Mouse (Mus musculus): ENCODE results near the gene Cerkl.

Gene Cerkl

DNA sequence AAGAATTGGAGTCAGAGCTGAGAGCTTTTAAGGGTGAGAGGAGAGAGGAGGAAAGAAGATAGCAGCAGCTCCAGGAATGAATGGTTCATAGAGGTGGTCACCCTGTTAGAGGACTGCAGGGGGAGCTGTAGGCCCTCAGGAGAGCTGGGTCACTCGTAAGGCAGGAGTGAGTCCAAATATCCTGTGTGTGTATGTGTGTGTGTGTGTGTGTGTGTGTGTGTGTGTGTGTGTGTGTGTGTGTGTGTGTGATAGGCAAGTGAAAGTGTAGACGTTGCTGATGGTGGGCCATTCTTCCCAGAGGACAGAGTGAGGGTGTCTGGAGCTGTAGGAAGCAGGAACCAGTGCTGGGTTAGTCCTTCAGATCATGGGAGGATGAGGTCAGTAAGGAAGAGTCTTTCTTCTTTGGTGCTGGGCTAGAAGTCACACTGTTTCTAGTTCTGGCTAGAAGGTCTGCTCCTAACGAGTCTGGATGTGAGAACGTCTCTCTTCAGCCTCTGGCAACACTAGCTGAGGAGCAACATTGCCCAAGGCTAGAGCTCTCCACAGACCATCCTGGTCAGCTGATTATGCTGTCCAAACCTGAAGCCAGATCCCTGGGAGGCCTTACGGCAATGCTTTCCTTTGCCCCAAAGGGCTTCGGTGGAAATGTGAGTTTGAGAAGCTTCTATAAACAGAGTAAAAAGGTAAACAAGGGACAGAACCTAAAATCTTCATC is 83.9 kb downstream of the Cerkl start:
- DNase-seq (ENCODE audit: extremely low spot score, low spot score), result no peak

DNA sequence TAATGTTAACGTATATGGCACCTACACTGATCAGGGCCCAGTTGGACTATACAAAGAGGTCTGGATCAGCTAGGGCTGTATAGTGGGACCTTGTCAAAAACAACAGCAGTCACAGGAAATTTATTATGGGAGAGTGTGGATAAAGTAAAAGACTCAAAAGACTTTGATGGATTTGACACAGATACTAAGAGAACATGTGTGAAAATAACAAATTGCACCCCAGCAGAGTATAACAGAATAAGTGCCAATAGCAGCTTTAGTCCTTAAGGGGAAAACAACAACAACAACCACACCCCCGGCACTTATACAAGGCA is 84.5 kb downstream of the Cerkl start:
- DNase-seq (ENCODE audit: extremely low spot score, low spot score), result no peak

DNA sequence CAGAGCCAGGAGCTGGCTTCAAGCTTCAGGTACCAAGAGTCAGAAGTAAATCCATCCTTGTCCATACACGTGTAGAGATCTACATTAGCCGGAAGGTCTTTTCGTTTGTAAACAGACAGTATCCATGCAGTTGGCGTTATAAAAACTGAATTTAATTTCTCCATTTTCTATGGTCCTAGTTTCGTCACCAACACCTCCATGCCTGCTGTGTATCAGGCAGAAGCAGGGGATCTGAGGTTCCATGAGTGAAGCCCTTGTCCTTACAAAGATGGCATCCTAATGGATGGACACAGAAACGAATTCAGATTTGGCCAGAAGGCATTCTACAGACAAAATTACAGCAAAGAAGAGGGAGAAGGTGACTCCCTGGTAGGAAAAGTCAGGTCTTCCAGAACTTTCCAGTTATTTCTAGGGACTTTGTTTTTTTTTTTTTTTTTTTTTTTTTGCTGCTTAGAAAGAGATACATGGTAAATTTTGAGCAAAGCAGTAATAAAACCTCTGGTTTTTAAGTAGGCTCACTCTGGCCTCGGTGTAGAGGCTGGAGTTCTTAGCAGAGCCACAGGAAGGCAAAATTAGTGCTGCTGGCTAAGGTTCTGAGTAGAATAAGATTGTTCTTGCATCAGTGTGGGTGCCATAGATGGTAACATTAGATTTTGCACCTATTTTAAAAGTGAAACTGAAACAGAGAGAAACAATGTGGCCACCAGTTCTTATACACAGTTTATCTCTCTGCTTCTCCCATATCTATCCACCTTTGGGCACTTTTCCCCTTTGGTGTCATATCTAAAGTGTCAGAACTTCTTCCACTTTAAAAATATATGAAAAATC is 85.0 kb downstream of the Cerkl start:
- DNase-seq (ENCODE audit: extremely low spot score, low spot score), result no peak

DNA sequence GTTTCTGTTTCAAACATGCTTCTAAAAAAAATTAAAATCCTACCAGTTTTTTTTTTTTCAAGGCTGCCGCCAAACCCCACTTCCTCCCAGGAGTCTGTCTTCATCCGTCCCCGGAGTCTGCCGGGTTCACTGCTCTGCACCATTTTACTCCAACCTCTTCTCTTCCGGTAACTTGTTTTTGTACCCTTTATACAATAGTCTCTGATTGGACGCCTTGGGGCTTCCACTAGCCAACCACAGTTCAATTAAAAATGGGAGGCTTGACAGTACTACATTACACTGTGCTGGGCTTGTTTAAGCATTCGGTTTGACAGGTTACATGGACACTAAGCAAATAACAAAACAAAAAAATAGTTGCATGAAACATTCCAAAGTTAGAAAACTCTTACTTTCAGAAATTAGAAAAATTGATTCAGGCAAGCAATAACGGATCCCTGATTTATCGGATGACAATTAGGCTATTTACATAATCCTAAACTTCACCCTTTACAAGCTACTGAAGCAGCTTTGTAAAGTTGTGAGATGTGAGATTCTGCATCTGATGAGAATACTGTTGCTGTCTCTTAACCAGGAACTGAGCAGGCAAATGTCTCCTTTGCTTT is 85.8 kb downstream of the Cerkl start:
- DNase-seq (ENCODE audit: extremely low spot score, low spot score), result no peak

DNA sequence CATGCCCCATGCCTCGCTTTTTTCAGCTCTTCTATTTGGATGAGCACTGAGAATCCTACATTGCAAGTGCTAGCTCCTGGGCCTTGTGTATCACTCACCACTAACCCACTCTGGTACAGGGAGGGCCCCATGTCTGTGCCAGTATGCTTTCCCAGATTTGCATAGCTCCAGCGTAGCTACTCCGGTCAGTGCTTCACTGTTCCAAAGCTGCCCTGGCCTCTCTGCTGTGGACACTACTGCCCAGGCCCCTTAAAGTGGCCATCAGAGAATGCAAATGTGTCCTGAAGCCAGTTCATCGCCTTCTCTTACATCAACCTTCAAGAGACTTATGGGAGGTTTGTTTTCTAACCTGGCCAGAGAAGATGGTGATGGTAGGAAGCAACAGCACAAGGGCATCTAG is 86.7 kb downstream of the Cerkl start:
- DNase-seq (ENCODE audit: extremely low spot score, low spot score), result no peak

DNA sequence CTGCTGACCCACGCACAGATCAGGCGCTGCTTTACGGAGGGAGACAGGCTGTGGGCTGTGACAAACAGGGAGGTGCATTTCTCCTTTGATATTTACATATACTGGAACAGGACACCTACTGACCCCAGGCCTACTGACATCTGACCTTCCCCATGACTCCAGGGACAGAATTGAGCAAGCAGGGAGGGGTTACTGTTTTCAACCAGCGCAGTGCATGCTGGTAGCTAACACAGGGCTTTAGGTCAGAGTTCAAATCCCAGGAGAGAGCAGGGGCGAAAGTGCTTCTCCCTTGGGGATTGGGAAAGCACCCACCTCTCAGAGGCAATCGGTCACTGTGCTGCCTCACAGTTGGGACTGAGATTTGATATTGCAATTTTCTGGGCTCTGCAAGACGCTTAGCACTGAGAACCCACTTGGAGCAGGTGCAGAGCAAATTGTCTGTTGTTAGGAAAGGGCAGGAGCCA is 87.5 kb downstream of the Cerkl start:
- DNase-seq (ENCODE audit: extremely low spot score, low spot score), result no peak

DNA sequence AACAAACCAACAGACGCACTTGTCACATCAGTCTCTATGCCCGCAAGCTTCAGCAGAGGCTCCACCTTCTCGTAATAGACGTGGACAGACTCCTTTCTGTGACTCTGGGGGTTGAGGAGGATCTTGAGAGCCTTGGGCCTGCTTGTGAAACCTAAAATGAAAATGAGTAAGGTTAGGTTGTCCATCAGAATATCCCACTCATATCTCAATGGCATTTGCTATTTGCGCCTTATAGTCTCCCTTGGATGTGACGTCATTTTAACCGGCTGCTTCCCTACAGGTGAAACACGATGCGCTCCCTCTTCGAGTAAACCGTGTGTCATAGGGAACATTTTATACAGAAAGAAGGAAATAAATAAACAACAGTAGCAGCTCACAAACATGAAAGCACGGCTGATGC is 87.9 kb downstream of the Cerkl start:
- DNase-seq (ENCODE audit: extremely low spot score, low spot score), result no peak

DNA sequence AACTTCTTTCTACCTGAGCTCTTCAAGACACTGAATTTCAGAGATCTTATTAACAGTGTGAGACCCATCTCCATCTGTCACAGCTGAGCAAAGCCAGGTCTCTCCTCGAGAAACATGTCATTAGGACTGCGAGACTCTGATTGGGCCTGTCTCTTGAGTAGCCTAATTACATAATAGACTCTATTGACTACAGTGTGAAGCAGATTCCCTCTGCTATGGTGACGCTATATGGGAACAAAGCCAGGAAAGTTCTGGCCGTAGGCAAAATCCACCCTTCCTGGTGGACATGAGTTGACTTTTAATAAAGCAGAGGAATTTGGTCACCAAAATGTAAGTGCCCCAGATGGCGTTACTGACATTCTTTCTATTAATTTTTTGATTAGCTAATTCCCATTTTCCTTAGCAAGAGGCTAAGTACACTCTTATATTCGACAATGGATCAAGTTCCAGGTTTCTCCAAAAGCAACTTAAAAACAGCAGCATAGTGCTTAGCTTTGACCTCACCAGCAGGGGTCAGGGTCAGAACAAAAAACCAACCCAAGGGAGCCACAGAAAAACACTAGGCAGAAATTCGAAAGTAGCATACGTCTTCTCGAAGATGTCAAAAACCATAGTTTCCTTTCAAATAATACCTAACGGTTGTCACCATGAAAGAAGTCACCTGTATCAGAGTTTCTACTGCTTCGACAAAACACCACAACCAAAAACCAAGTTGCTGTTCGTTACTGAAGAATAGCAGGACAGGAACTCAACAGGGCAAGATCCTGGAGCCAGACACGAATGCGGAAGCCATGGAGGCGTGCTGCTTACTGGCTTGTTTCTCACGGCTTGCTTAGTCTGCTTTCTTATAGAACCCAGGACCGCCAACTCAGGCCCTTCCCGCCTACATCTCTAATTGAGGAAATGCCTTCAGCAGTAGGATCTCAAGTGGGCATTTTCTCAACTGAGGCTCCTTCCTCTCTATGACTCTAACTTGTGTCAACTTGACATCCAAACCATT is 88.8 kb downstream of the Cerkl start:
- DNase-seq (ENCODE audit: extremely low spot score, low spot score), result no peak

DNA sequence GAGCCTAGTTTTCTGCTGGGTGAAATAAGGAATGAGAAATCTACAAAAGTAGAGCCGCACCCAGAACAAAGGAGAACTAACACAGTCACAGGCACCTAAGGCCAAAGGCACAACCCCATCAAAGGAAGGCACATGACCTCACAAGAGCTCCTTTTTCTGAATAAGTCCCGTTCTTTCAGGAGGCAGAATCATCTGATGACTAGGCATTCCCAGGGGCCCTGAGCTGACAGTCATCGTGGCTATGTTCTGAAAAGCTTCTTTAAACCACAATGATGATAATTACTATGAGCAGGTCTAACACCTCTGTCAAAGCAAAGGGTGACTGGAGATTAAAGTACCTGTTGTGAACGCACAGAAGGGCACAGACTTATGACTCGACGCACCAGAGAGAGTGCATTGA is 92.7 kb downstream of the Cerkl start:
- DNase-seq (ENCODE audit: extremely low spot score, low spot score), result no peak

DNA sequence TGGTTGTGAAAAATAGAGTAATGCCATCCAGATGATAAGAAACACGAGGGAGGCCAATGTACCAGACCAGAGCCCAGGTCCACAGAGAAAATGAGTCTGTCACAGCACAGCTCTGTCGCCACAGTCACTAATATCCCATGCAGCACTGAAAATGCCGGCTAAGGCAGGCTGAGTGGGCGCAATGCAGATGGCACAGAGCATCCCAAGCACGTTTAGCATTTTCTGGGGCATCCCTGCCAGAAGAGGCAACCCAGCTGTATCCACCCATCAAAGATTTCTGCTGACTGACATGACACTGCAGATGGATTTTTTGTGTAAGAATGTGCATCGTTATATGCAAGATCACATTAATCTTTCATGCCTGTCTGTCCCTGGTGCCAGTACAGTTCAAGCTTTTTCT is 94.6 kb downstream of the Cerkl start:
- no peak for DNase-seq (ENCODE audit: extremely low spot score, low spot score)

DNA sequence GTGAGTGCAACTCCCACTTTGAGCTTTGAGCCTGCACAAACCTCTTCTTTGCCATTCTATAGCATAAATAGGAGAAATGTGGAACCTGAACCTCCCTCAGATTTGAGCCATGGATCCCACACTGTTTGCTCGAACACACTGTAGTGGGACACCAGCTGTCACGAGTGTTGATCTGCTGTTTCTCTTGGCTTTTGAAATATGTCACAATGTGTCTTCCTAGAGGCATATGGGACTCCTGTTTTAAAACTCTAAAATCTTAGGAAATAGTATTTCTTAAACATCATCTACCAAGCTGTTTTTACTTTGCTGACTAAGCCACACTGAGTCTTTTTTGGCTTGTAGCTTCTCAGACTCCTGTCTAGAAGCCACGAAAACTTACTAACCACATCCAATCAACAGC is 98.8 kb downstream of the Cerkl start:
- no peak for DNase-seq (ENCODE audit: extremely low spot score, low spot score)

DNA sequence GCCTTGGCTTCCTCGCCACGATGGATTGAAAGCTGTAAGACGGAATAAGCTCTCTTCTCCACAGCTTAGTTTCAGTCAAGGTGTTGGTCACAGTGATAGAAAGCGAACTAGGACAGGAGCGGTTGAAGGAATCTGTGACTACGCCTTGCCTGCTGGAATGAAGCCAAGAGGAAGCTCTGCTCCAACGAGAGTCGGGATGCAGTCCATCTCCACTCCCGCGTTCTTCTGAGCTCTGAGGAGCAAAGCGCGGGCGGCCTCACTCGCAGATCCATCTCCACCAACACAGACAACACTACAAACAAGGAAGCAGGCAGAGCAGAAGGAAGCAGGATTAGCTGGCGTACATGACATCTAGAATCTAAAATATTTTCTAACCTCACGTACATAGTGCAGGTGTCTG is 101.8 kb downstream of the Cerkl start:
- DNase-seq (ENCODE audit: extremely low spot score, low spot score), result no peak

DNA sequence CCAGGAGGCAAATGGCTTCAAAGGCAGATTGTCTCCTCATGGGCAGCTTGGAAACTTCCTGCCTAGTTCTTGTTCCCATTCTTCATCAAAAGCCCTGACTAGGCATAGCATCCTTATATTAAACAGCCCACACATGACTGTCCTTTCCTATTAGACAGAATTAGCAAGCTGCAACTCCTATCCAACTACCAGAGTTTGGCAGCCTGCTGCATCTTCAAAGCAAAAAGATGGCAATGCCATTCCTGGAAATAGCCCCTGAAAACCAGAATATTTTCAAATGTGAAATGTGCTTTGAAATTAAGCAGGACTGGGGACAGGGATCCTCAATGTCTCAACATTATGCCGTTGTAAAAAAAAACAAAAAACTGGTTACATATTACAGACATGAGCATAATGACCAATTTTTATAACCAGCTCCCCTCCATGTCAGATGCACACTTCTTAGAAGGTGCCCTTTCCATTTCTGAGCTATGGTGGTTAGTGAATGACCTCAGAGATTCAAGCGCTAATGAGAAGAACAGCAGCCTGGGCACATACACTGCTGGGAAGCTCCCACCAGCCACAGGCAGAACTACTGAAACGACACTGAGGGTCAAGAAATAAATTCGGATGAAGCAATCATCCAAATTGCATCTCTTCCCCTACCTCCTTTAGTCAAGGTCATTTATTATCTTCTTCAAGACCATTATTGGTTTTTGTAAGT is 104.3 kb downstream of the Cerkl start:
- no peak for DNase-seq (ENCODE audit: extremely low spot score, low spot score)

DNA sequence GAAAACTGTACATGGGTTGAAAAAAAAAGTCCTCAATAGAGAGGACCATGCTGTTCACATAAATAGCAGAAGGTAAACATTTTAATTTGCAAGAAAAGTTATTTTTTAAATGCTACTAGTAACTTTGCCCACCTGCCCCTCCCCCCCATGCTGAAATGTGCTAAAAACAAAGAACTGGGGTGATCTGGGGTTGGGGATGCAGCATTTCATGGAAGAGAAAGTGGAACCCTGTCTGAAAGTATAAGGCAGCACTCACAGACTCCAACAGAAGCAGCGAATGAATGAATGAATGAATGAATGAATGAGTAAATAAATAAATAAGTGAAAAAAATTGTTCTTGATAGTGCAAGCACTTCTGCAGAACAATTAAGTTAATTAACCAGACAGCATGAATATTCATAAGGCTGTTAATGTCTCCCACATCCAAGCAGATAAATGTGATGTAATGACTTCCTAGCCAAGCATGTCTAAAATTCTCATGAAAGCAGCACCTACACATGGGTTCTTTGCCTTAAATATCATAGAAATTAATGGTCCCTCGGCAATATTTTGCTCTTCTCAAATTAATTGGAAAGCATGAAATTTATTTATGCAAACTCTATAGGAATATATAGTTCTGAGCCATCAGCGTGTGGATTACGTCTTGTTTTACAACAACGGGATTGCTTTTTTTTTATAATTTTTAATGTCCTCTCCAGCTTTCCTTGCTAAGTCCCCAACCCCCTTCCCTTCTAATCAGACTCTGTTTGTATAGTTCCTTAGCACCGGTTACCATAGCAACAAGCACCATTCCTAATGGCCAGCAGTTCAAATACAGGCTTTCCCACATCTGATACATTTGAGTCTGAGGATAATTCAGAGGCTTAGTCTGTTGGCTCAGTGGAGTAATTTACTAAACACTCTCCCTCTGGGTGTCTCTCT is 105.1 kb downstream of the Cerkl start:
- DNase-seq (ENCODE audit: extremely low spot score, low spot score), result no peak

DNA sequence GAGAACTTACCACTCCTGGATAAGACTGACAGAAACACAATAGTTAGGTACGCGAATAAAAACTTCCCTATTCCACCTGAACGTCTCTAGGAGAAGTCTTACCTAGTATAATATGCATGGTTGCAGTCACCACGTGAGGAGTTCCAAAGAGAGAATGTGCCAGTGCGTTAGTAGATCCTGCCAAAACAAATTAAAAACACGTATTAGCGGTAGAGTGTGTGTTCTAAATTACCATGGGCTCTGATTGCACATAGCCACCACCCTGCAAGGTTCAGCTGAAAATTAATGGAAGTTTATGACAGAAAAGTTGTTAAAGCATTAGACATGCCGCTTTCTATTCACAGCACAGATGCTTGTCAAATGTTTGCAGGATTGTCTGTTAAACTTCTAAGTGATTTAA is 113.5 kb downstream of the Cerkl start:
- no peak for DNase-seq (ENCODE audit: extremely low spot score, low spot score)

DNA sequence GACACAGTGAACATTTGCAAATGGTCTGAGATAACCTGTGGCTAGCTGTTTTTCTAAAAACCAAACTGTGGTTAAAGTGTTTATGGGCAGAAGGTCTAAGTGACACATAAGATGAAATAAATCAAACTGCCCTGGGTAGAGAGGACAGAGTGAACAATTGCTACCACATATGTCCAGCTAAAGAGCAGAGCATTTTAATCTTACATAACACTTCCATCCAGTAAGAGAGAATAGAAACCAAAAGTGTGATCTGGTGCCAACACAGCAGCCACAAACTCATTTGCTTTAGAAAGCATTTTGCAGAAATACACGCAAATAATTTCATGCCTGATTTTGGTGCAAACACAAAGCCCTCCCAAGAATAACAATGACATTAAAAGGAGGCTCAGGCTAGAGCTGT is 117.6 kb downstream of the Cerkl start:
- DNase-seq (ENCODE audit: extremely low spot score, low spot score), result no peak

DNA sequence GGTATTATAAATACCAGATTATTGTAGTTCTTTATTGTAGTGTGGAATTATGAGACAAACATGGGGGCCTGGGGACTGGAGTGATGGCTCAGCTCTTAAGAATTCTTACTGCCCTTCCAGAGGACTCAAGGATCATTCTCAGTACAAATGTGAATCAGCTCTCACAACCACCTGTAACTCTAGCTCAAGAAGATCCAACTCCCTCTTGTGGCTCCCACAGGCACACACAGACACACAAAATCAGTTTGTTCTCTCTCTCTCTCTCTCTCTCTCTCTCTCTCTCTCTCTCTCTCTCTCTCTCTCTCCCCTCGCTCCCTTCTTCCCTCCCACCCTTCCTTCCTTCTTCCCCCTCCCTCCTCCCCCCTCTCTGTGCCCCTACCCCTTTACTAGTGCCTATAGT is 120.4 kb downstream of the Cerkl start:
- no peak for DNase-seq (ENCODE audit: extremely low spot score, low spot score)

DNA sequence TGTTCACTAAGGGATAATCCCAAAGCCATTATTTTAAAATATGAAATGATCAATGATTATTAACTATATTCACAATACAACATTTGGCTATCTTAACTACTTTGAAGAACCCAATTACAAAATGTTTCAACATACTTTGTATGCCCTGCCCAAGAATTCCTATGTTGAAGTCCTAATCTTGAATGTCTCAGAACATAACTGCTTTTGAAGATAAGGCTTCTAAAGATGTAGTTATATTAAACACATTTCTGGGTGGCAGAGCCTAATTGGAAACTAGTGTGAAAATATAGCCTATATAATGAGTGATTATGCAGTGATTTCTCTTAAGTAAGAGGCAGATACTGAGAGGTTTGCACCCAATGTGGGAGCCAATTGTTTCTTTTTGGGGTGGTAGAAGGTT is 121.9 kb downstream of the Cerkl start:
- DNase-seq (ENCODE audit: extremely low spot score, low spot score), result no peak

DNA sequence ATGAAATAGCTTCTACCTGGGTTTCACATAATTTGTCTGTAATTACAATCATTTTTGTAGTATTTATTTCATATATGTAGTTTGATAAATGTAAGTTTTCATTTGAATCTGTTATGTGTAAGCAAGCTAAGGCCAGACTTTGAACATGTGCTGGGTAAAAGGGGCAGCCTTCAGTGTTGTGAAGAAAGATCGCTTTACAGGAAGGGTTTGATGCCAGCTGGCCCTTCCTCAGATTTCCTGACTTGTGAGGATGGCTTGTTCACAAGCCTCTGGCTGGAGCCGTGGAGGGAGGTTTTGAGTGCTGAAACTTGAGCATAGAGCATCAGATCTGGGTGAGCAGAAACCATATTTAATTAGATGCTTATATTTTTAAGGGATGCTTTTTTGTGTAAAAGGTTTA is 128.5 kb downstream of the Cerkl start:
- no peak for DNase-seq (ENCODE audit: extremely low spot score, low spot score)
